In genomic region chr6:39527337-39527784, GRCm38 (mm10) we compare ENCODE assay signal across 12 mouse cellular contexts. TPM values are rescaled to one million over a fixed set of nuclear protein-coding genes. Genes with fewer than 3 reads are reported as not detected.
DNase-seq lines count a peak whose midpoint lies in the region; ATAC-seq and TF ChIP-seq lines count a peak whose summit lies in the region.
"Had no signal": no experiment of that assay in that cellular context is flagged by ENCODE, and none has a peak within 500 bp of the region (broad histone marks: within the 10 kb centered on the region; RNA-seq: fewer than 3 reads in every experiment).

No protein-coding gene starts in this region.

- peak; percentile 35; the same call in 1 of the 2 replicates for TF ChIP-seq POLR2A in heart, adult 2 months (IDR thresholded peaks at IDR 0.05; ENCODE audit: insufficient read depth, low read depth, low read length)

- no peaks in the 10 kb centered on the region for H3K36me3 ChIP-seq in heart, adult 2 months (ENCODE audit: control insufficient read depth, insufficient read depth, low read length)
- no peaks in the 10 kb centered on the region for H3K36me3 ChIP-seq in heart, embryonic 11.5 days (ENCODE audit: control insufficient read depth, insufficient read depth, low read length)
- peaks cover 25% of the 10 kb centered on the region for H3K36me3 ChIP-seq in heart, embryonic 13.5 days

- H3K4me2 ChIP-seq in heart, embryonic 11.5 days, result no peak overlapping the region
- H3K4me2 ChIP-seq in heart, embryonic 13.5 days, result no peak overlapping the region
- H3K4me2 ChIP-seq: embryonic facial prominence, embryonic 13.5 days had no signal

- H3K27me3 ChIP-seq in heart, adult 2 months (ENCODE audit: control insufficient read depth, insufficient read depth, low read length), result no peaks in the 10 kb centered on the region
- no peaks in the 10 kb centered on the region for H3K27me3 ChIP-seq in heart, embryonic 11.5 days (ENCODE audit: control insufficient read depth, insufficient read depth, low read length)
- no peaks in the 10 kb centered on the region for H3K27me3 ChIP-seq in heart, embryonic 13.5 days (replicated peaks)
- H3K27me3 ChIP-seq: embryonic facial prominence, embryonic 13.5 days; Patski had no signal

- 79% methylated on average over 7 of the region's 7 CpGs for WGBS in heart, adult 2 months
- 63% methylated on average over 7 of the region's 7 CpGs for WGBS in heart, embryonic 11.5 days (ENCODE audit: insufficient replicate concordance)
- 64% methylated on average over 7 of the region's 7 CpGs for WGBS in heart, embryonic 13.5 days

- no peak overlapping the region for H3K9ac ChIP-seq in heart, adult 2 months (ENCODE audit: low read depth, low read length)
- H3K9ac ChIP-seq in heart, embryonic 11.5 days (ENCODE audit: low read depth, low read length), result no peak overlapping the region
- no peak overlapping the region for H3K9ac ChIP-seq in heart, embryonic 13.5 days
- H3K9ac ChIP-seq: embryonic facial prominence, embryonic 13.5 days; liver, embryonic 14.5 days had no signal

- no peaks in the 10 kb centered on the region for H3K79me2 ChIP-seq in heart, adult 2 months (replicated peaks; ENCODE audit: control insufficient read depth, insufficient read depth, low read length)

- TF ChIP-seq CTCF in heart, adult 2 months (IDR thresholded peaks at IDR 0.05), result no peak

- peak; percentile 36 to 49 for DNase-seq in heart, adult 2 months
- peak; percentile 89 for DNase-seq in ES-CJ7 (ENCODE audit: low read depth, low spot score)
- DNase-seq in lung, postnatal 36 days, result peak; percentile 59
- no peak for DNase-seq in thymus, adult 18-20 months
- no peak for DNase-seq in adrenal gland, adult (ENCODE audit: inconsistent age in 2 of 2, low spot score in 1 of 2)
- DNase-seq in kidney, adult 9 months, result no peak

- peaks cover 6% of the 10 kb centered on the region for H3K4me1 ChIP-seq in heart, adult 2 months (ENCODE audit: control insufficient read depth, insufficient read depth, low read length)
- peaks cover 16% of the 10 kb centered on the region for H3K4me1 ChIP-seq in heart, embryonic 11.5 days (ENCODE audit: control insufficient read depth, insufficient read depth, low read length)
- H3K4me1 ChIP-seq in heart, embryonic 13.5 days, result peaks cover 31% of the 10 kb centered on the region

- no peak overlapping the region for H3K4me3 ChIP-seq in heart, adult 2 months
- no peak overlapping the region for H3K4me3 ChIP-seq in heart, embryonic 11.5 days (ENCODE audit: low read depth, low read length)
- no peak overlapping the region for H3K4me3 ChIP-seq in heart, embryonic 13.5 days
- H3K4me3 ChIP-seq: embryonic facial prominence, embryonic 13.5 days had no signal

- H3K9me3 ChIP-seq in heart, embryonic 11.5 days (replicated peaks; ENCODE audit: control insufficient read depth, low read length), result no peaks in the 10 kb centered on the region
- H3K9me3 ChIP-seq in heart, embryonic 13.5 days, result no peaks in the 10 kb centered on the region
- H3K9me3 ChIP-seq: embryonic facial prominence, embryonic 13.5 days had no signal

- intact Hi-C loops in heart, adult 2 months (cut with DNase I), result loop anchor here (5.0 kb wide), 1 partner anchor 35 kb away; no protein-coding TSS in a partner anchor

- no peak for TF ChIP-seq EP300 in heart, adult 2 months (IDR thresholded peaks at IDR 0.05; ENCODE audit: insufficient read depth, low read depth, low read length)

- ATAC-seq in heart, embryonic 11.5 days (replicated peaks; ENCODE audit: insufficient number of reproducible peaks, low FRiP score, low TSS enrichment), result no peak
- ATAC-seq in heart, embryonic 13.5 days (ENCODE audit: extremely low read depth, insufficient number of reproducible peaks, low FRiP score, low TSS enrichment), result no peak
- ATAC-seq: Patski had no signal

- H3K27ac ChIP-seq in heart, adult 2 months, result no peak overlapping the region; the same call in 1 of the 2 replicates
- no peak overlapping the region for H3K27ac ChIP-seq in heart, embryonic 11.5 days (ENCODE audit: low read depth, low read length)
- peak overlapping the region; percentile 36; the same call in 1 of the 2 replicates for H3K27ac ChIP-seq in heart, embryonic 13.5 days (replicated peaks)
- H3K27ac ChIP-seq: embryonic facial prominence, embryonic 13.5 days; liver, embryonic 14.5 days had no signal

RNA-seq across cellular contexts. Expression of gene Dennd2a, which starts 30.3 kb away (rescaled TPM):
- 1 to 10 TPM; 6.0 to 6.6 TPM for total RNA-seq in heart, adult 2 months (2021)
- 5.6 and 7.4 TPM in 2 replicates for polyA plus RNA-seq in heart, adult 2 months (2012; rRNA removed)
- polyA plus RNA-seq in heart, embryonic 11.5 days (2014; fragmentation: Nextera tagmentation; extraction: Ambion mirVana), result 21.5 and 24.8 TPM in 2 replicates
- 15.9 and 17.4 TPM in 2 replicates for polyA plus RNA-seq in heart, embryonic 13.5 days (2015; fragmentation: Nextera tagmentation; extraction: Ambion mirVana)

RNA-seq across cellular contexts. Expression of gene Adck2, which starts 46.3 kb away (rescaled TPM):
- 10 to 100 TPM; 12.1 to 15.6 TPM for total RNA-seq in heart, adult 2 months (2021)
- 7.6 and 15.9 TPM in 2 replicates for polyA plus RNA-seq in heart, adult 2 months (2012; rRNA removed)
- 14.9 and 18.6 TPM in 2 replicates for polyA plus RNA-seq in heart, embryonic 11.5 days (2014; fragmentation: Nextera tagmentation; extraction: Ambion mirVana)
- 12.6 and 14.6 TPM in 2 replicates for polyA plus RNA-seq in heart, embryonic 13.5 days (2015; fragmentation: Nextera tagmentation; extraction: Ambion mirVana)

RNA-seq across cellular contexts. Expression of gene Gm42420, which starts 58.2 kb away (rescaled TPM):
- total RNA-seq in heart, adult 2 months (2021), result not detected
- polyA plus RNA-seq in heart, adult 2 months (2012; rRNA removed), result 0.59 and 2.2 TPM in 2 replicates
- polyA plus RNA-seq in heart, embryonic 11.5 days (2014; fragmentation: Nextera tagmentation; extraction: Ambion mirVana), result 1.4 and 1.9 TPM in 2 replicates
- 1.1 and 1.8 TPM in 2 replicates for polyA plus RNA-seq in heart, embryonic 13.5 days (2015; fragmentation: Nextera tagmentation; extraction: Ambion mirVana)
- polyA plus RNA-seq: embryonic facial prominence, embryonic 13.5 days; small intestine, adult 2 months had no signal

Comparison
In these comparisons a context has a peak if more than half of its experiments do, and no peak if none do; other contexts are left out.
1. DNase-seq: peak in heart, adult 2 months (2 of 2), ES-CJ7 (single experiment) and lung, postnatal 36 days (single experiment); none in thymus, adult 18-20 months (0 of 2), adrenal gland, adult (0 of 2) and kidney, adult 9 months (single experiment).